15 mouse cellular contexts compared by ENCODE assay signal in the genomic region with DNA sequence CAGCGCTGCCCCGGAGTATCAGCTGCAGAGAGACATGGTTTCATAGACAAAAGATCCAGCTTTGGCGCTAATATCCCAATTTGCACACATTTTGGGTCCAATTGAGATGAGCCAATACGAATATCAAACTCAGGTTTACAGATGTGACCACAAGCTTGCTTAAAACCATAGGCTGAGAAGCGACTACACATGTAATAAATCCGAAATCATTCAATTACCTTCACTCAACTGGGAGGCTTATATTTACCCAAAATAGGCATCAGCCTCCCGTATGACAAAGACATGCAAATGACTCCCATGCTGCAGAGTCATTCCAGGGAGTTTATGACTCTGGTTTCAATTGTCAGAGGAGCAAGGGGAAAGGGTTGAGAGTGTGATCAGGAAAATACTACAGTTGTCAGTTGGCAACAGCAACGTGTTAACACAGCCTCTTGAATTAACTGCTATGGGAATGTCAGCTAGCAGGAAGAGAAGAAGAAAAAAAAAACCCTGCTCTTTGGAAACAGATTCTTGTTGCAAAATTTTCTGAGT.
A peak's percentile ranks its signal among the peaks of the same experiment; 100 is the strongest.
DNase-seq lines count a peak whose midpoint lies in the region; ATAC-seq and TF ChIP-seq lines count a peak whose summit lies in the region.
"Had no signal": no experiment of that assay in that cellular context is flagged by ENCODE, and none has a peak within 500 bp of the region (broad histone marks: within the 10 kb centered on the region; RNA-seq: fewer than 3 reads in every experiment).

No protein-coding gene starts in this region.

- no peak overlapping the region for H3K4me3 ChIP-seq in lung, postnatal 0 days (ENCODE audit: low read depth, low read length)
- no peak overlapping the region for H3K4me3 ChIP-seq in hindbrain, embryonic 16.5 days (ENCODE audit: low read length)
- H3K4me3 ChIP-seq in neural tube, embryonic 15.5 days (replicated peaks) = no peak overlapping the region
- H3K4me3 ChIP-seq: heart, embryonic 10.5 days had no signal

- TF ChIP-seq EP300 in lung, postnatal 0 days (IDR thresholded peaks at IDR 0.05) = no peak

- no peak overlapping the region for H3K27ac ChIP-seq in lung, postnatal 0 days (ENCODE audit: low read length)
- peak overlapping the region; percentile 64 for H3K27ac ChIP-seq in hindbrain, embryonic 16.5 days (ENCODE audit: low read depth, low read length)
- H3K27ac ChIP-seq in neural tube, embryonic 15.5 days (replicated peaks) = peak overlapping the region; percentile 67
- H3K27ac ChIP-seq: macrophage had no signal

- TF ChIP-seq CTCF in lung, postnatal 0 days (IDR thresholded peaks at IDR 0.05) = no peak

- no peaks in the 10 kb centered on the region for H3K36me3 ChIP-seq in lung, postnatal 0 days (ENCODE audit: insufficient read depth, low read length)
- no peaks in the 10 kb centered on the region for H3K36me3 ChIP-seq in hindbrain, embryonic 16.5 days (ENCODE audit: control insufficient read depth, insufficient read depth, low read length)
- no peaks in the 10 kb centered on the region for H3K36me3 ChIP-seq in neural tube, embryonic 15.5 days
- H3K36me3 ChIP-seq: heart, embryonic 10.5 days had no signal

- peak; percentile 32; the same call in 1 of the 2 replicates for ATAC-seq in frontal cortex, adult (ENCODE audit: low TSS enrichment)
- ATAC-seq in lung, postnatal 0 days = no peak
- no peak for ATAC-seq in hindbrain, embryonic 16.5 days
- peak; percentile 19; the same call in 1 of the 2 replicates for ATAC-seq in neural tube, embryonic 15.5 days (ENCODE audit: low FRiP score)
- no peak for ATAC-seq in erythroblast, adult 5-6 weeks (replicated peaks; ENCODE audit: low FRiP score, poor library complexity, severe bottlenecking)

- WGBS in lung, postnatal 0 days = 76% methylated on average over 8 of the region's 8 CpGs
- WGBS in hindbrain, embryonic 16.5 days = 38% methylated on average over 8 of the region's 8 CpGs
- WGBS in neural tube, embryonic 15.5 days = 18% methylated on average over 8 of the region's 8 CpGs

- H3K9ac ChIP-seq in lung, postnatal 0 days (replicated peaks; ENCODE audit: low read depth) = no peak overlapping the region
- H3K9ac ChIP-seq in hindbrain, embryonic 16.5 days (ENCODE audit: low read depth, low read length) = 0 out of 2 replicates have a peak overlapping the region, but pooled peaks have one; percentile 17
- H3K9ac ChIP-seq in neural tube, embryonic 15.5 days (replicated peaks) = no peak overlapping the region

- no peak overlapping the region for H3K4me2 ChIP-seq in lung, postnatal 0 days (replicated peaks; ENCODE audit: low read depth, low read length)
- H3K4me2 ChIP-seq in hindbrain, embryonic 16.5 days (ENCODE audit: low read length) = no peak overlapping the region
- H3K4me2 ChIP-seq in neural tube, embryonic 15.5 days = peak overlapping the region; percentile 37

- peaks cover 11% of the 10 kb centered on the region; the same call in 1 of the 2 replicates for H3K4me1 ChIP-seq in lung, postnatal 0 days (ENCODE audit: insufficient read depth, low read depth, low read length)
- H3K4me1 ChIP-seq in hindbrain, embryonic 16.5 days (ENCODE audit: control insufficient read depth, insufficient read depth, low read depth, low read length) = peaks cover 11% of the 10 kb centered on the region
- H3K4me1 ChIP-seq in neural tube, embryonic 15.5 days = peaks cover 36% of the 10 kb centered on the region

- DNase-seq in frontal cortex, postnatal 10 days (ENCODE audit: low spot score in 2 of 2) = no peak
- DNase-seq in lung, postnatal 0 days (ENCODE audit: low spot score) = peak; percentile 84
- no peak for DNase-seq in lung, postnatal 25 days (ENCODE audit: low spot score)
- no peak for DNase-seq in adrenal gland, postnatal 36 days
- DNase-seq: adrenal gland, postnatal 14 days; B cell, adult 2 months; kidney, postnatal 10 days; right cerebral cortex, adult 18-20 months; thymus, adult 18-20 months had no signal

- no peaks in the 10 kb centered on the region for H3K9me3 ChIP-seq in lung, postnatal 0 days (ENCODE audit: low read length)
- H3K9me3 ChIP-seq in hindbrain, embryonic 16.5 days (ENCODE audit: control insufficient read depth, low read length) = no peaks in the 10 kb centered on the region
- H3K9me3 ChIP-seq in neural tube, embryonic 15.5 days (replicated peaks) = no peaks in the 10 kb centered on the region
- H3K9me3 ChIP-seq: heart, embryonic 10.5 days had no signal

- no peaks in the 10 kb centered on the region for H3K27me3 ChIP-seq in lung, postnatal 0 days (replicated peaks; ENCODE audit: insufficient read depth, low read length)
- no peaks in the 10 kb centered on the region for H3K27me3 ChIP-seq in hindbrain, embryonic 16.5 days (replicated peaks; ENCODE audit: control insufficient read depth, insufficient read depth, low read length)
- H3K27me3 ChIP-seq in neural tube, embryonic 15.5 days (replicated peaks) = no peaks in the 10 kb centered on the region

Comparison
In these comparisons a context has a peak if more than half of its experiments do, and no peak if none do; other contexts are left out.
1. ATAC-seq: peak in frontal cortex, adult (single experiment) and neural tube, embryonic 15.5 days (single experiment); none in lung, postnatal 0 days (single experiment), hindbrain, embryonic 16.5 days (single experiment) and erythroblast, adult 5-6 weeks (single experiment).